Mouse (Mus musculus) adrenal gland, postnatal 14 days (tissue): ENCODE measurements around the gene Prkn. TPM values are rescaled to one million over a fixed set of nuclear protein-coding genes. Genes with fewer than 3 reads are reported as not detected.

Source experiments
- DNase-seq: peaks from one replicate; pipeline ENCODE4 v3.0.0; 2021; ENCODE audit warnings: mixed read lengths
- total RNA-seq: library from RNA; stranded (reverse); gene quantifications from 2 replicates; pipeline ENCODE4 v1.2.3, GENCODE M21; 2021

Prkn gene
- total RNA-seq, 1 experiment from 2014 or later: 6.9 TPM

DNA sequence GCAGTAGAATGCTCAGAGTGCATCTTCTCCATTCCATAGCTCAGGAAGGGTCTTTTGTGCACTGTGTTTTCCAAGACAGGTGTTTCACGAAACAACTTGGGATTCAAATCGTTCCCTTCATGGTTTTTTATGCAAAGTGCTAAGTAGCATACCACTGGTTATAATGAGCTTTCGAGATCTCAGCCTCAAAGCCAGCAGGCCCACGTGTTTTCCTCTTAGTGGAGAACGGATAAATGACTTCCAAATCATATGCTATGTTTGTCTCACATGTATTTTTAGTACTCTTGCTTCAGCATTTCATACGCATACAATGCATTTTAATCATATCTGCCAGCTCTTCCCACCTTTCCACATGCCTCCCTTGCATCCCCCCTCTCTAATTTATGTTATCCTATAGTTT, 1021.0 kb downstream of the Prkn start:
- no peak for DNase-seq

- DNase-seq: no peak
Observed at GRCm38 (mm10) chr17:11862360-11862759, 1022.2 kb downstream of the Prkn start.

- no peak for DNase-seq
Observed at GRCm38 (mm10) chr17:11863017-11863416, 1022.8 kb downstream of the Prkn start.

DNA sequence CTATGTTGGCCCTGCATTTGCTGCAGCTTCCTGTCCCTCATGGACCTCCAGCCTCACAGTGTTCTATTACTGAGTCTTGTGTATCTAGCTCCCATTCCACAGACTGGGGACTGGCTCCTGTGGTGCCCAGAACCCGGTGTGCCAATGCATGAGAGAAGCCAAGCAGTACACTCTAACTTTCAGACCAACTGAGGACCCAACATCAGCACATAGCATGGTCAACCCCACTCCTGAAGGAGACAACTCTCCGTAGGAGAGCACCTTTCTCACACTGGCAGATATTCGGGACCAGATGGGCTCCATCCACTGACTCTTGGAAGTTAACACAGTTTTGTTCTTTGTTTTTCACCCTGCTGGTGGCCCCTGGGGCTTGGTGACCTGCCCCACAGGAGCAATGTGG, 1026.0 kb downstream of the Prkn start:
- DNase-seq: no peak

DNA sequence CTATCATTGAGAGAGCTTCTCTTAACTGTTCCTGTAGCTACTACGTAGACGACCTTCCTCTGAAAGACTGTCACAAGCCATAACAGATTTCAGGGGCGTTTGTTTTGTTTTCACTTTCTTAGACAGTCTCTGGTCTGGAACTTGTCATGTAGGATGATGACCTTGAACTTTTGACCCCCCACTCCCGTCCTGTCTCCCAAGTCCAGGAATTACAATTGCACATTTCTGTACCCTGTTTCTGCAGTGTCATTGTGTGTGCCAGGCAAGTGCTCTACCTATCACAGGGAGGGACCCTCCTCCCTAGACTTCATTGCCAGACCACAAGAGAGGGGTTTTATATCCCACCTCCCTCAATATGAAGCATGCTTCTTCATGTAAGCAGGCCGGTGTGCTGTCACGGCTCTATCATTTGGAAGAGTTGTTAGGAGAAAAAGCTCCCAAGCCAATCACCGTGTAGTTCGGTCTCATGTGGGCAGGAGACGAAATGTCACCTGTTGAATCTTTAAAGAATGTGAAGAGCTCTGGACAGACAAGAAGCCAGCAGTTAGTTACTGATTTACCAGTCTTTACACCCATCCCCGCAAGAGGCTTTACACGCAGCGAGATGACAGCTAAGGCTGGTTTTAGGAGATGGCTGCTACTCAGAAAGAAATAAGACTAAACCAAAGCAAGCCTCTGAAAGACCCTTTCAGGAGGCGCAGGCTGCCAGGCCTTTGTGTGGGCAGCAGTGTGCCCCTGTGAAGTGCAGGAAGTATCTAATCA, 1027.3 kb downstream of the Prkn start:
- DNase-seq: no peak

DNA sequence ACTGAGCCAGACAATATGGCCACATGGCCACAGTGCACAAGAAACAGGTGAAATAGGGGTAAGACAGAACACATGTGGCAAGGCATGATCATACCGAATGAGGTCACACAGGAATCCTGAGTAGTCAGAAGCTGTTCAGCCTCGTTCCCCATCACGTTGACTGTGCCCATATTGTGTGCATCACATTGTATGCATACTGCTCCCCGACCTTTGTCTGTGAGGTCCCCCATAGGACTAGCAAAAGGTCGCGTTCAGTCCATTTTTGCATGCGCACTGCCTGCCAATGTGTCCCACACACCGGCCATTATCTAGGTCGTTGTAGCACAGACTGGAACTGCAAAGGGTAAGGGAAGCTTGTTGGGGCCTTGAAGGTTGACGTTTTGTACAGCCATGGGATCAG, 1030.4 kb downstream of the Prkn start:
- DNase-seq: no peak

GRCm38 (mm10) chr17:11876240-11876639, 1036.1 kb downstream of the Prkn start:
- no peak for DNase-seq

DNA sequence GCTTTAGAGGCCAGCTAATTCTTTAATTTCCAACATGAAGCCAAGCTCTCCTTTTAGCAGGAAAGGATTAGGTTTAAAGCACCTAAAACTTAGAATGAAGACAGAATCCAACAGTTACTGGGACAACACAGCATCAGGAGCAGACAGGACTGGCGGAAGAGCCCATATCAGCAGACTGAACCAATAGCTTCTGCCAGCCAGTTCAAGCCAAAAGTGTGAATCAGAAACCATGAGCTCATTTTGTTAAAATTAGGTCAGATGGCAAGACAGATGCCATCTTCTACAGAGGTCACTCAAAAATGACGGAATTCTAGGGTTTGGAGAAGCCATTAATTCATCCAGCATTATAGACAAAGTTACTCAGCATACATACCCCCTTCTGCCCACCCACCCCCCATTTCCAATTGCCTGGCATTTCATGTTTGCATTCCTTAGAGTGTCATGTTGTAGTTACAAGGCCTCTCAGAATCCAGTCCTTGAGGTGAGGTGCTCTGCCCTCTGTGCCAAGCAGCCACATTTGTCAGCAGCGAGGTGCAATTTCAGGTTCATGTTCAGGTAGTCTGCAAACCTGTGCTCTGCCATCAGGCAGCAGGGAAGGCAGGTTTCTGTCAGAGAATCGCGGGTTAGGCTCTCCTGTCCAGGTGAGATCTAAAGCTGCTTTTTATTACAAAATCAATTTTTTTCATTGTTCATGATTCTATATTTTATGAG, 1041.1 kb downstream of the Prkn start:
- no peak for DNase-seq

DNA sequence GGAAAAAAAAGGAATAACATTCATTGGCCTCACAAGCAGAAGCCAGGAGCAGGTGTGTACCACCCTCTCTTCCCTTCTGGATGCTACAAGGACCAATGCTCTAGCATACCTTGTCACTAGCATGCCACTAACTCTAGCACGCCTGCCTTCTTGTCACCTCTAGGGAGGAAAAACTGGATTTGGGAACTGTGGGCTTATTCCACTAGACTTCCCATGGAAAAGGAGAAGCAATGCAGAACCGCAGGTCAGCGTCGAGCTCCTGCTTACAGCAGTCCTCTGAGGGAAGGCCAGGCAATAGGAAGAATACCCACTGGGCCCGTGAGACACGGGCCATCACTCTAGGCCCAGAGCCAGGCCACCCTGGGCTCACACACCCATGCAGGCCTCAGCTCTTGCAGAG, 1045.4 kb downstream of the Prkn start:
- no peak for DNase-seq

DNA sequence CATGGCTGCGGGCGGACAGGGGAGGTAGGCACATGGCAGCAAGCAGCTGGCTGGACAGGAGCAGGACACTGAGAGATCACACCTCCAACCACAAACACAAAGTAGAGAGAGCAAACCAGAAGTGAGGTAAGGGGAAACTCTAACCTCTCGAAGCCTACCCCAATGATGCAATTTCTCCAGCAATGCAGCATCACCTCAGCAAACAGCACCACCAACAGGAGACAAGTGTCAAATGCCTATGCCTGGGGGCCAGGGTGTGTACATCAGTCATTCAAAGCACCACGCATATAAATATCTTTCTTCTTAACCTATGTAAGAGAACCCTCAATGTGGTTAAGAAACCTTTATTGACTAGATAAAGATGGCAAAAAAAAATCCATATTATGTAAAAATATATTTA, 1046.8 kb downstream of the Prkn start:
- DNase-seq: no peak

DNA sequence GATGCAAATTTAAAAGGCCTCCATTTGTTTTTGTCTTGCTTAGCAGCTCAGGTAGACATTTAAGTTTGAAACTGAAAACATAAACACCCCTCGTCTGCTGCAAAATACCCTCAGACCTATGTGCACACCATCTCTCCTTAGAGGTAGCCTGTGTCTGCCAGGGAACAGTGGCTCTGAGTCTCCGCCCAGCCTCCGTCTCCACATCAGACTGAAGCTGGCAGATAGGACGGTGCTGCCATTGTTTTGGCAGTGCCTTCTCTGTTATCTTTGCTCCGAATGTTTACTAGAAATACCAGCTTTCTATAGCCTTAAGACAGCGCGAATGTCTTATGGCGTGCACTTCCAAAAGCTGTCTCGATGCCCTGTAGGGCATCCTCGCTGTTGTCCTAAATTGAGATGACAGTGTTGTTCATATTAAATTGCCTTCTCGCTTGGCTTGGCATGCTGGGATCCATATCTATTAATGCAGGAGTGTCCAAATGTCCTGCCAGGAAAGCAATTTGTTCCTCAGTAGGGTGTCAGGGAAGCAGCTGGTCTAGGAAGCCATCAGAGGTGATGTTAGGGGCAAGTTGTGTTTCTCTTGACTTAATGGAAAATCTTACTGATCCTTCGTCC, 1047.5 kb downstream of the Prkn start:
- no peak for DNase-seq

GRCm38 (mm10) chr17:11888806-11889205, 1048.6 kb downstream of the Prkn start:
- DNase-seq: no peak

GRCm38 (mm10) chr17:11900300-11900699, 1060.1 kb downstream of the Prkn start:
- DNase-seq: no peak

DNA sequence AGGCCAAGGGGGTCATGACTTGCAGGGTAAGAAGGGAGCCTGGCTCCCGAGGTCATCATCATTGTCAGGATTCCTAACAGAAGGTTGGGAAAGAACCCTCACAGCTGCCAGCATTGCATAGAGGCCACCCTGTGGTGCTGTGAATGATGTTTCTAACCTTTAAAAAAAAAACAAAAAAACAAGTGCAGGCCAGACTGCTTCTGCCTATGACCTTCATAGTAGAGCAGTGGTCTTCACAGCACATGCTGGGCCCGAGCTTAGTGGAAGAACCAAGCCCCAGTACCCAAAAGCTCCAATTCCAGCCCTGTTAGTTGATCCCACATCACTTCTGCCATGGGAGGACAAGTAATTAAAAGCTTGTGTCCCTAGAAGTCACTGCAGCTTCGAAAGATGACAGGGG, 1061.5 kb downstream of the Prkn start:
- DNase-seq: peak; percentile 28

DNA sequence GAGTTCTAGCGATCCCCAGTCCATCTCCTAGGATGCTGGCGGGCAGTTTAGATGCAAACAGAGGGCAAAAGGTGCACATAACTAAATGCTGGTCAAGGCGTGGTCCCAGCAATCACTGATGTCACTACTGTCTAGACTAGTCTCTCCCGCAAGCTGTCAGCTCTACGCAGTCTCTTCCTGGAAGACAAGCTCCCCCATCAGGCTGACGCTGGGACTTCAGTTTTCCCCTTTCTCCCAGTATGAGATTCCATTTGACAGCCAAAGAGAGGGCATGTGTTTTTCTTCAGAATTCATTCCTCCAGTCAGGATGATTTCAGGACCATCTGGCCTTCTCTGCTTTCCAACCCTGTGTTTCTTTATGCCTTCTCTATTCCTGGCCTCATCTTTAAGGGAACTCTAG, 1062.8 kb downstream of the Prkn start:
- DNase-seq: peak; percentile 65

GRCm38 (mm10) chr17:11910668-11911398, 1070.6 kb downstream of the Prkn start:
- no peak for DNase-seq

DNA sequence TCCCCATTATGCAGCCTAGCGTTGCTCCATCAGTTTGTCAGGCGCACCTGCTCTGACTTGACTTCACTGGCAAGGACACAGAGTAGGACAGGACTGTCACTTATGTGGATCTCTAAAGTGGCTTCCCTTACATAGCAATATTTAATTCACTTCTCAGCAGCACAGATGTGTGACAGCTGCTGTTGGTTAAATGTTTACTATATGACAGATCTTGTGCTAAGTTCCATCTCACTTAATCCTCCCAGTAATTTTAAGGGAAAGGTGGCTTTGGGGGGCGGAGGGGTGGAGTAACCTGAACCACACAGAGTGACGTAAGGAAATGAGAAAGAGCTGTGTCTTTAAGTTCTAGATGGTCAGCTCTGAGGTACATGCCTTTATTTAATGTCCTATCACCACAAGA, 1072.0 kb downstream of the Prkn start:
- DNase-seq: no peak

DNA sequence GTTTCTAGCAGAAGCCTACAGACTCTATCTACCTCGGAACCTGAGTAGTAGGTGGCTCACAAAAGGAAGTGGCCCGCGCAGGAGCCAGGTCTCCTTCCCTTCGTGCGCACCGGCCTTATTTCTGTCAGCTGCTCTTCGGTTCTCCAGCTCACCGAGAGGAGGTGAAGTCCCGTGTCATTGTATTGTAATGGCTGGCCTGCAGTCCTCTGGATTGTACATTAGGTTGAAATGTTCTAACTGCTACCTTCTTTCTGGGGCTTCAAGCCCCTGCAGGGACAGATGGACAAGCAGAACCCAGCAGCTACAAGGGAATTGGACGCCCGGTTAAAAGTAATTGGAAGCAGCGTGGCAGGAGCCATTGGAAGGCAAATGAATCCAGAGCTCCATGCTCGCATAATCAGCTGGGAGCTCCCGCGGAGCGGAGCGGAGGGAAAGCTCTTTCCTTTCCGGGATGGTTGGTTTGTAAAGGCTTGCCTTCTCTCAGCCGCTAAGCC, 1072.7 kb downstream of the Prkn start:
- DNase-seq: peak; percentile 19

DNA sequence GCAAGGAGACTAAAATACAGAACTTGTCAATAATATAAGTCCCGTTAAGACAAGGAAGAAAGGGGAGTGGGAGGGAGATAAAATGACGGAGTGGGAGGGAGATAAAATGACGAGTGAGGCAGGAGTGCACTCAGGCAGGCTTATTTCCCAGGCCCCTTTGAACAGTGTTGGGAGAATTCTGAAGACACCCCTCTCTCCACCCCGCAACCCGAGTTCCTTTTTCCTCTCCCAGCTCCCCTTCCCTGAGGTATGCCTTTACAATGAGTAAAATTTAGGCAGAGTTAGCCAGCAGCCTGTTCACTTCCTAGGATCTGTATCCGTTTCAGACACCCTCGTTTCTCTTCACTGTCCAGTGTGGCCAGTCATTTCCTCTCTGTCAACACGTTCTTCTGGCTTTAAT, 1073.4 kb downstream of the Prkn start:
- DNase-seq: no peak

DNA sequence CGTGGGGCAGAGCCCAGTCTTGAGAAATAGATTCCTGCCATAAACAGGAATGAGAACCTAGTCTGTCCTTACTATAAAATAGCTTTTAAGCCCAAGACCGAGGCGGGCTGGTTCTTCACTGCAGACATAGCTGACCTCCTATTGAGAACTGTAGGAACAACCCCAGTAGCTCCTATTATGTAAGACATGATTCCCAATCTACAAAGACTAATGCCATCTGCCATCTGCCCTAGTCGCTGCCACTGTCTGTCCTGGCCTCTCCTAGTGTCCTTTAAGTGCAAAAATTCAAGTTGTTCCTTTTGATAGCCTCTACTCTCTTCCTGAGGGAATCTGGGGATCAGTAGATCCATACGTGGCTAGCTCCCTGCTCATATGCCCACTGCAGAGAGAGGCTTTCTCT, 1074.3 kb downstream of the Prkn start:
- no peak for DNase-seq

- DNase-seq: peak; percentile 47
Observed at GRCm38 (mm10) chr17:11918123-11918801, 1078.1 kb downstream of the Prkn start.

GRCm38 (mm10) chr17:11919581-11919980, 1079.4 kb downstream of the Prkn start:
- DNase-seq: no peak
